Mouse (Mus musculus): ENCODE measurements around the gene Xkrx. TPM values are rescaled to one million over a fixed set of nuclear protein-coding genes. Genes with fewer than 3 reads are reported as not detected.

Gene Xkrx
- polyA plus RNA-seq, 1 experiment, result 0.09 TPM

DNA sequence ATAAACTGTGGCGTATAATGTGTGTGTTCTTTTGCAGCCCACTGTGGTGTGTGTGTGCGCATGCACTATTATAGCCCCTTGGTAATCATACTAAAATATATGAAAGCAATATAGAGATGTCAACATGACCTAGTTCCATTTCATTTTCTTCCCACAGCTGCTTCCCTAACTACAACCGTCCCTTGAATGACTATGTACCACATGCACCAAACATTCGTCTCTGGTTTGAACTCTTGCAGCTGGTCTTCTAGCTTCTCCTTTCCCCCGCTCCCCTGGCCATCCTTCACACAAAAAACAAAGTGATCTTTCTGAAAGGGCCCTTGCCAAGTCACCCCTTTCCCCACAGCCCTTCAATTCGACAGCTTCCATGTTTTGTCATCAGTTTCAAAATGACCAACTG, 21.9 kb downstream of the Xkrx start:
- Histone ChIP-seq H3K27me3 (ENCODE audit: control insufficient read depth, insufficient read depth, insufficient read length) (no peaks in the 10 kb centered on the region), H3K79me3 (ENCODE audit: low read depth) (no peaks in the 10 kb centered on the region), H3ac (ENCODE audit: control insufficient read depth, insufficient read length, low read depth) (no peak overlapping the region), H3K79me2 (ENCODE audit: control insufficient read depth, insufficient read depth) (no peaks in the 10 kb centered on the region), H3K4me3 (ENCODE audit: insufficient read depth, poor library complexity, severe bottlenecking) (no peak overlapping the region), H3K36me3 (ENCODE audit: control insufficient read depth, insufficient read depth) (no peaks in the 10 kb centered on the region)
- TF ChIP-seq CEBPB (IDR thresholded peaks at IDR 0.05; ENCODE audit: low read depth) (no peak), FOSL1 (IDR thresholded peaks at IDR 0.05; ENCODE audit: insufficient read depth, low read length, poor library complexity, severe bottlenecking) (no peak), MYOD1 (IDR thresholded peaks at IDR 0.05; ENCODE audit: control insufficient read depth, insufficient read length, low read depth) (no peak), USF1 (IDR thresholded peaks at IDR 0.05; ENCODE audit: low read depth) (no peak), CTCF (IDR thresholded peaks at IDR 0.05; ENCODE audit: control insufficient read depth, insufficient read depth, insufficient read length) (no peak), MAX (IDR thresholded peaks at IDR 0.05) (no peak), MYOG (IDR thresholded peaks at IDR 0.05; ENCODE audit: control insufficient read depth, extremely low read depth, insufficient read length) (no peak)

DNA sequence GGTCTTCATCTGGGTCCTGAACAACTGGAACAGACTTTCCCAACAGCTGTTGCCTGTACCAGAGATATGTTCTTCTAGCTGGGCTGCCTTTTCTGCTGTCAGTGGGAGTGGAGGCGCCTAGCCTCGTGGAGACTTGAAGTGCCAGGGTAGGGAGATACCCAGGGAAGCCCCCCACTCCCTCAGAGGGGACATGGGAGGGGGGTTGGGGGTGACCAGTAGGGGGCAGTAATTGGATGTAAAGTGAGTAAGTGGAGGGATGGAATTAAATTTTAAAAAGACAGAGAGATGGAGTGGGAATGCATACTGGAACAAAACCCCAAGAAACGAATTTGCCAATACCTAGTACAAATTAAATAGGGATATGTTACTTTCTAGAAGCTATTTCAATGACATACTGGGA, 28.1 kb downstream of the Xkrx start:
- H3K4me3 ChIP-seq (ENCODE audit: insufficient read depth, poor library complexity, severe bottlenecking), result no peak overlapping the region
- H3K79me2 ChIP-seq (ENCODE audit: control insufficient read depth, insufficient read depth), result no peaks in the 10 kb centered on the region
- TF ChIP-seq FOSL1 (IDR thresholded peaks at IDR 0.05; ENCODE audit: insufficient read depth, low read length, poor library complexity, severe bottlenecking), result no peak
- no peak for TF ChIP-seq MYOG (IDR thresholded peaks at IDR 0.05; ENCODE audit: control insufficient read depth, extremely low read depth, insufficient read length)
- TF ChIP-seq USF1 (IDR thresholded peaks at IDR 0.05; ENCODE audit: low read depth), result no peak
- no peak for TF ChIP-seq CEBPB (IDR thresholded peaks at IDR 0.05; ENCODE audit: low read depth)
- no peak for TF ChIP-seq MYOD1 (IDR thresholded peaks at IDR 0.05; ENCODE audit: control insufficient read depth, insufficient read length, low read depth)
- TF ChIP-seq CTCF (IDR thresholded peaks at IDR 0.05; ENCODE audit: control insufficient read depth, insufficient read depth, insufficient read length), result no peak
- TF ChIP-seq MAX (IDR thresholded peaks at IDR 0.05), result no peak
- H3K36me3 ChIP-seq (ENCODE audit: control insufficient read depth, insufficient read depth), result no peaks in the 10 kb centered on the region
- H3K27me3 ChIP-seq (ENCODE audit: control insufficient read depth, insufficient read depth, insufficient read length), result no peaks in the 10 kb centered on the region
- no peak overlapping the region for H3ac ChIP-seq (ENCODE audit: control insufficient read depth, insufficient read length, low read depth)
- H3K79me3 ChIP-seq (ENCODE audit: low read depth), result no peaks in the 10 kb centered on the region

DNA sequence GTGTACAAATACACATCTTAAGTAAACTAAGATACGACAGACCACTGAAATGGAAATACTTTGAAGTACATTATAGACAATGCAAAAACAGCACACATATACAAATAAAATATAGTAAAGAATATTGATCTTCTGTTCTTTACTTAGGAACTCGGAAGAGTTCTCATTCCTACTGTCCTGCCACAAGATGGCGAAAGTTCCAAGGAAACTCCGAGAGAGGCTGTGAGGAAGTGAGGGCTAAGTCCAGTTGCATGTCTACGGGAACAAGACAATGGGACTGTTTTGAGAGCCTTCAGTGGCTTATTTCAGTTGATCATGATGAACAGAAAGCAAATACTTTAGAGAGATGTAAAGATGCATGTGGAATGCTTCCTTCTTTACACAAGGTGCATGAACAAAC, 29.6 kb downstream of the Xkrx start:
- Histone ChIP-seq H3K36me3 (ENCODE audit: control insufficient read depth, insufficient read depth) (no peaks in the 10 kb centered on the region), H3ac (ENCODE audit: control insufficient read depth, insufficient read length, low read depth) (no peak overlapping the region), H3K79me2 (ENCODE audit: control insufficient read depth, insufficient read depth) (no peaks in the 10 kb centered on the region), H3K79me3 (ENCODE audit: low read depth) (no peaks in the 10 kb centered on the region), H3K4me3 (ENCODE audit: insufficient read depth, poor library complexity, severe bottlenecking) (no peak overlapping the region), H3K27me3 (ENCODE audit: control insufficient read depth, insufficient read depth, insufficient read length) (no peaks in the 10 kb centered on the region)
- TF ChIP-seq MAX (IDR thresholded peaks at IDR 0.05) (no peak), FOSL1 (IDR thresholded peaks at IDR 0.05; ENCODE audit: insufficient read depth, low read length, poor library complexity, severe bottlenecking) (no peak), MYOD1 (IDR thresholded peaks at IDR 0.05; ENCODE audit: control insufficient read depth, insufficient read length, low read depth) (no peak), CEBPB (IDR thresholded peaks at IDR 0.05; ENCODE audit: low read depth) (no peak), MYOG (IDR thresholded peaks at IDR 0.05; ENCODE audit: control insufficient read depth, extremely low read depth, insufficient read length) (no peak), CTCF (IDR thresholded peaks at IDR 0.05; ENCODE audit: control insufficient read depth, insufficient read depth, insufficient read length) (no peak)

DNA sequence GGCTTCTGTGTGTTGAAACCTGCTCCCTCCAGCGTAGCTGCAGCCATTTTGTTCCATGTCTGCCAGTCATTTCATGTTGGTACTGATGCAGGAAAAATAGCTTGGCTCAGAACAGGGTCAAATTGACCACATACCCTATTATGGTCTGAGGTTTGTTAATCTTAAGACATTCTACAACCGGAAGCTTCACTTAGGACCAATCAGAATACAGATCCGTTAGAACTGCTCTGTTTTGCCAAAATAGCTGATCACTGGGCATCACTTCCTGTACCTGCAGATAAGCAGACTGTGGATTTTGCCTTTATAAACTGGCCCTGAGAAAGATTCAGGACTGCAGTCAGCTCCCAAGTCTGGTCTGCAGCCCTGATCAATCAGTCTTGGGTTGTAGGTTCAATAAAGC, 33.3 kb downstream of the Xkrx start:
- TF ChIP-seq CEBPB (IDR thresholded peaks at IDR 0.05; ENCODE audit: low read depth), result no peak
- TF ChIP-seq MYOD1 (IDR thresholded peaks at IDR 0.05; ENCODE audit: control insufficient read depth, insufficient read length, low read depth), result no peak
- TF ChIP-seq MAX (IDR thresholded peaks at IDR 0.05), result no peak
- TF ChIP-seq FOSL1 (IDR thresholded peaks at IDR 0.05; ENCODE audit: insufficient read depth, low read length, poor library complexity, severe bottlenecking), result no peak
- TF ChIP-seq MYOG (IDR thresholded peaks at IDR 0.05; ENCODE audit: control insufficient read depth, extremely low read depth, insufficient read length), result no peak
- no peak for TF ChIP-seq USF1 (IDR thresholded peaks at IDR 0.05; ENCODE audit: low read depth)
- Histone ChIP-seq H3K4me3 (ENCODE audit: insufficient read depth, poor library complexity, severe bottlenecking) (no peak overlapping the region), H3K27me3 (ENCODE audit: control insufficient read depth, insufficient read depth, insufficient read length) (no peaks in the 10 kb centered on the region), H3K36me3 (ENCODE audit: control insufficient read depth, insufficient read depth) (no peaks in the 10 kb centered on the region), H3ac (ENCODE audit: control insufficient read depth, insufficient read length, low read depth) (no peak overlapping the region), H3K79me3 (ENCODE audit: low read depth) (no peaks in the 10 kb centered on the region), H3K79me2 (ENCODE audit: control insufficient read depth, insufficient read depth) (no peaks in the 10 kb centered on the region)

DNA sequence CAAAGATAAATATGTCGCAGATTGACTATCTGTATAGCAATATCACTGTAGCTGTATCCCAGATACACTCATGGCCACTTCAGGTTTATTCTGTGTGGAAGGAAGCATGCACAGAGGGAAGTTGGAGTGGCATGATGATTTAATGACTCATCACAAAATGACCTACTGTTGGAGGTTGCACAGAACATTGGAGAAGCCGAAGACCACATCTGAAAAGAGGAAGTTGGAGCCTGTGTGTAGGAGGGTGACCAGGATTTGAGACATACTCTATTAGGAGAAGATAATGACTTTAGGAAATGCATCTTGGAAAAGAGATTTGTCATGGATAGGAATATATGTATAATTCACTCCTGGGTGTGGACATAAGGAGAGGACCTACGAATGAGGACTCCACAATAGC, 45.5 kb downstream of the Xkrx start:
- TF ChIP-seq USF1 (IDR thresholded peaks at IDR 0.05; ENCODE audit: low read depth), result no peak
- no peak for TF ChIP-seq MAX (IDR thresholded peaks at IDR 0.05)
- no peak for TF ChIP-seq FOSL1 (IDR thresholded peaks at IDR 0.05; ENCODE audit: insufficient read depth, low read length, poor library complexity, severe bottlenecking)
- no peak for TF ChIP-seq MYOD1 (IDR thresholded peaks at IDR 0.05; ENCODE audit: control insufficient read depth, insufficient read length, low read depth)
- no peak for TF ChIP-seq CTCF (IDR thresholded peaks at IDR 0.05; ENCODE audit: control insufficient read depth, insufficient read depth, insufficient read length)
- H3K36me3 ChIP-seq (ENCODE audit: control insufficient read depth, insufficient read depth), result no peaks in the 10 kb centered on the region
- no peaks in the 10 kb centered on the region for H3K79me2 ChIP-seq (ENCODE audit: control insufficient read depth, insufficient read depth)
- no peak overlapping the region for H3K4me3 ChIP-seq (ENCODE audit: insufficient read depth, poor library complexity, severe bottlenecking)
- H3K27me3 ChIP-seq (ENCODE audit: control insufficient read depth, insufficient read depth, insufficient read length), result no peaks in the 10 kb centered on the region
- no peak overlapping the region for H3ac ChIP-seq (ENCODE audit: control insufficient read depth, insufficient read length, low read depth)
- no peaks in the 10 kb centered on the region for H3K79me3 ChIP-seq (ENCODE audit: low read depth)

DNA sequence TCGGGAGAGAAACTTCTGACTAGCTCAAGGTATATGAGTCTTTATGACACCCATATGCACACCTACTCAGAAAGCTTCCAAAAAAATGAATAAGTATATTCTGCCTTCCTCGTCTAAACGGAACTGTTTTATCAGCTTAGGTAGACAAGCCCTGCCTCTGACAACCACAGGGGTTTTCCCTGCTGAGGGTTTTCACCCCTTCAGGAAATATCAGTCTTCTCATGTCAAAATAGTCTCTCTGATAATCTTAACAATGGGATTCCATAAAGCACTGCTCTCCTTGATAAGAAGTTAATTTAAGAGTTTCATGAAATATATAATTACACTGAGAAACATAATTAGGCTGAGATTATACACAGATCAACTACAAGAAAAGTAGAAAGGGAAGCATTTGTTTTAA, 50.1 kb downstream of the Xkrx start:
- H3K36me3 ChIP-seq (ENCODE audit: control insufficient read depth, insufficient read depth), result no peaks in the 10 kb centered on the region
- H3K79me3 ChIP-seq (ENCODE audit: low read depth), result no peaks in the 10 kb centered on the region
- TF ChIP-seq CTCF (IDR thresholded peaks at IDR 0.05; ENCODE audit: control insufficient read depth, insufficient read depth, insufficient read length) (no peak), MAX (IDR thresholded peaks at IDR 0.05) (no peak), MYOD1 (IDR thresholded peaks at IDR 0.05; ENCODE audit: control insufficient read depth, insufficient read length, low read depth) (no peak), CEBPB (IDR thresholded peaks at IDR 0.05; ENCODE audit: low read depth) (no peak), MYOG (IDR thresholded peaks at IDR 0.05; ENCODE audit: control insufficient read depth, extremely low read depth, insufficient read length) (no peak), USF1 (IDR thresholded peaks at IDR 0.05; ENCODE audit: low read depth) (no peak), FOSL1 (IDR thresholded peaks at IDR 0.05; ENCODE audit: insufficient read depth, low read length, poor library complexity, severe bottlenecking) (no peak)
- H3K79me2 ChIP-seq (ENCODE audit: control insufficient read depth, insufficient read depth), result no peaks in the 10 kb centered on the region
- H3ac ChIP-seq (ENCODE audit: control insufficient read depth, insufficient read length, low read depth), result no peak overlapping the region
- H3K4me3 ChIP-seq (ENCODE audit: insufficient read depth, poor library complexity, severe bottlenecking), result no peak overlapping the region
- H3K27me3 ChIP-seq (ENCODE audit: control insufficient read depth, insufficient read depth, insufficient read length), result no peaks in the 10 kb centered on the region

Measured in C2C12 (cell line).